Mouse (Mus musculus) cerebellum, postnatal 25 days (tissue): ENCODE data around the gene Arpp19.

Experiments used
- DNase-seq, 2 experiments: peaks; one replicate each; pipeline ENCODE4 v3.0.0; 2021; ENCODE audit warnings: mixed read lengths in 2 of 2

The Arpp19 gene

DNA sequence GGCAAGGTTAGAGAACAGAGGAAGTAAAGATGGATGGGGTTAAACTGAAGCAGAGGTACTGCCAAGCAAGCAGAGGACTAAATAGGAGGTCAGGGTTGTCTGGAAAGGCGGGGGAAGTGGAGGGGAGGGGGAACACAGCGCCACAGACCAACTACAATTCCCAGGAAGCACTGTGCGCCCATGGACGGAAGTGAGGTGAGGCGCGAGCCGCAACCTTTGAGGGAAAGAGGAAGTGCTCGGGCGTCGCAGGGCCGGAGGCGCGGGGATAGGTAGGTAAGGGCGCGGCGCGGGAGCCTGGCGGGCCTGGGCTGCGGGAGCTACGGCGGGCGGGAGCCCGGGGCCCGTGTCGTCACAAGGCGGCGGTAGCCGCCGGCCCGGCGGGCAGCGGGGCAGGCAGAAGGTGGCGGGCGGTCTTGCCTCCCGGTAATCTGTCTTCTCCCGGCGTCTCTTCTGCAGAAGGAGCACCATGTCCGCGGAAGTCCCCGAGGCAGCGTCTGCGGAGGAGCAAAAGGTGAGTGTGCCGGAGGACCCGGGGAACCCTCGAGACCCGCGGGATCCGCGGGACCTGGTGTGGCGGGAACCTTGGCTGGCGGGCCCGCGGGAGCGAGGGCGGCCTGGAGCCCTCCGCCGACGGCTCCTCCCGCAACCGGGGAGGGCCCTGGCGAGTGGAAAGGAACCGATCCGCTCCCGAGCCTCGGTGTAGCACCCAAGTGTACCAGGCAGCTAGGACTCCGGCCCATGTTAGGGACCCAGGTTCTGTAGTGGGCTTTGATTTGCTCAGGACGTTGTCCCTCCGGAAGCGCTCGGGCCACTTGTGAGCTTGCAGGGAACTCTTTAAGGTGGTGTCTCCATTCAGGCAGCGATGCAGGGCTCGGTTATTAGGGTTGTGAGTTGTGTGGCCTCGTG is at the start of gene Arpp19:
Arpp19 (plus strand) TSS at position 164 of the 906 bp plus-strand sequence.
- peak; percentile 87 to 92 for DNase-seq

DNA sequence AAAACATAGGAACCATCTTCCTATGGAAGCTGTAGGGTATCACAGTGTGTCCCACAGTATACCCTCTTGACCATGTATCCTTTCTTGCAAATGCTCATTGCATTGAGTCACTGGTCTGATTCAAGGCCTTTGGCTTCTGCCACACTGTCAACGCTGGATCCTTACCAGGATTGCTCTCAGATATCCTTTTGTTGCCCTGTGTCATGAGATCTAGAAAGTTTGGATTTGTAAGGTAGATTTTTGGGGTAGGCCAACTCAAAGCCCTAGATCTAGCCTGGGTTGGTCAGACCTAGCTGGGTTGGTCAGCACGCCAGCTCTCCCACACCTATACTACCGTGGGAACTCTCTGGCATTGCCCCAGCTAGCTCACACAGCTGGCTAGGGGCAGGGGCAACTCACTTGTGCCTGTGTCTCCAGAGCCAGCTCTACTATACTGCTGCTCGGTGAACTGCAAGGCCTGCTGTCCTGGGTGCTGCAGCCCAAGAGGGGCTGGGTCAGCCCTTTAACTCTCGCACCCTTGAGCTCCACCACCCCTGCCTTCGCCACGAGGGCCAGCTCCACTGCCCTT is 48.4 kb upstream of the Arpp19 start:
- no peak for DNase-seq

DNA sequence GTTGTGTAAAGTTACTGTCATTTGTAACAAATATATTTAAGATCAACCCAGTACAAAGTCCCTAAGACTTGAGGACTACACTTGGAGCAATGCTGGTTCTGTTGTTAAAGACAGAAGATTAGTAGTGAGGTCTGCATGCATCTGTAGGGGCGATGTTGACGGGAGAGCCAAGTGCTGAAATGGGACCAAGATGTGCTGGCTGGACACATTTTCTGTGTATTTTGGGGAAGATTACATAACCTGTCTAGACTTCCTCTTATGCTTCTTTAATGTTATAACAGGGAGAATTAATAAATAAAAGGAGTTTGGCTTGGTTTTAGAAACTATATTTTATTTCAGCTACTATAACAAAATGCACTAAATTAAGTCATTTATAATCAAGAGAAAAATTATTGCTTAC is 47.4 kb upstream of the Arpp19 start:
- no peak for DNase-seq

DNA sequence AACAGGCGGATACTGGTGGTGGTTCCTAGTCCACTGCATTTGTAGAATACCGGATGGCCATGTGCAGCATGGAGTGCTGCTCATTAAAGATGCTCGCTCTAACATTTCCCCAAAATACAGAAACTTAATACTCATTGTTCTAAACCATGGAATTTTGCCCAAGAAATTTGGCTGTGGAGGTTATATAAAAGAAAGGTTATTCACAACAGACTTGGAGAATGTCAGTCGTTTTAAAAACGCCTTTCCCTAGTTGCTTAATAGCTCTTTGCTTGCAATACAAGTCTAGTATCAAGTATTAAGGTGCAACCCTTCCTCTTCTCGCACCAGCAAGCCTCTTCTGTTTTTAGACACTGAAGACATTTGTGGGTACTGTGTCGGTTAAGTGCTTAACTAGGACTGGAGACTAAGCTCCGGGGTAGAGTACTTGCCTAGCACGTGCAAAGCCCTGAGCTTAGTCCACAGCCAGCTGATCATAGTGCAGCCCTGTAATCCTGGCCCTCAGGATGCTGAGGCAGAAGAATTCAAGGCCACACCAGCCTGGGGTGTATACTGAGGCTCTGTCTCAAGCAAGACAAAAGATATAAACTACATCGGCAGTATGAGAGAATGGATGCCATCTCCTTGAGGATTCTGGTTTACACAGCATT is 42.7 kb upstream of the Arpp19 start:
- DNase-seq, result no peak

DNA sequence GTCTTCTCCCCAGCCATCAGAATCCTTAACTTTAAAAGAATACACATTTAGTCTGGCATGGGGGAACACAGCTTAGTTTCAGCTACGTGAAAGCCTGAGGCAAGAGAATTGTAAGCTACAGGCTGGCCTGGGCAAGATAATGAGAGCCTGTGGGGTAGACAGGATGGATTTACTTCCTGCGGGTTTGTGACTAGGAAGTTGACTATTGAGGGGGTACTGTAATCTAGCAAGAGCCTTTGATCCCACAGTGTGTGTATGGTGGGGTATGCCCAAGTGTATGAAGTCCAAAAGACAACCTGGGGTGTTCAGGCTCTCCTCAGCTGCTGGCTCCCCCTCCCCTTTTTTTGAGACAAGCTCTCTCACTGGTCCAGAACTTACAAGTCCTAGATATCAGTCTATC is 41.1 kb upstream of the Arpp19 start:
- DNase-seq, result no peak

DNA sequence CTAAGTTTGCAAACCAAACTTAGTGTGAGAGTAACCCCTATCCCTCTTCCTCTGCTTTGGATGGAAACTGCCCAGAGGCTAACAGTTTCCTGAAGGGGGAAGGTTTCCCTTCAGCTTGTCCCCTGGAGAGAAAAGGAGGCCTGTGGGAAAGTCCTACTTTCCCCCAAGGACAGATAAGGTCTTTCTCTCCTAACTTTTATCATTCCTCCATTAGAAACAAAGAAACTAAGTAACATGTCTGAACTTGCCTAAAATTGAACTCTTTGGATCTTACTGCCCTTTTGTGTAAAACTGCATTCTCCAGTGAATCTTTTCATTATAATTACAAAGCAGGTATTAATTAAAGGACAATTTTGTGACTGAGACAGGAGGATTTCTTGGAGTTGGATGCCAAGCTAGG is 39.4 kb upstream of the Arpp19 start:
- no peak for DNase-seq

DNA sequence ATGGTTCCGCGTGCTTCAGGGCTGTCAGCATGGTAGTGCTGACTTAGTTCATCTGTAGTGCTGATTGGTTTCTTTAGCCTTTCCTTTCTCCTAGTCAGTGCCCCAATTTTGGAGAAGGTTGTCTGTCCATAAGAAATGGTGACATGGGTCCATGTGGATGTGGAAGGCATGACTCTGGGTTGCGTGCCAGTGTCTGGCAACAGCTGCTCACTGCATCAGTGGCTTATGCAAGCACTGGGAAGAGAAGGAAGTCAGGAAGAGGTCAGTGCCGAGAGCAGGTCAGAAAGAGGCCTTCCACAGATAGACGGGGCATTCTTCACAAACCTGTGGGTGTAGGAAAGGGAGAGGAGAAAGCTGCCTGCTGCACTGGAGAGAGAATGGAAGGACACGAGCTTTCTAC is 36.4 kb upstream of the Arpp19 start:
- no peak for DNase-seq

DNA sequence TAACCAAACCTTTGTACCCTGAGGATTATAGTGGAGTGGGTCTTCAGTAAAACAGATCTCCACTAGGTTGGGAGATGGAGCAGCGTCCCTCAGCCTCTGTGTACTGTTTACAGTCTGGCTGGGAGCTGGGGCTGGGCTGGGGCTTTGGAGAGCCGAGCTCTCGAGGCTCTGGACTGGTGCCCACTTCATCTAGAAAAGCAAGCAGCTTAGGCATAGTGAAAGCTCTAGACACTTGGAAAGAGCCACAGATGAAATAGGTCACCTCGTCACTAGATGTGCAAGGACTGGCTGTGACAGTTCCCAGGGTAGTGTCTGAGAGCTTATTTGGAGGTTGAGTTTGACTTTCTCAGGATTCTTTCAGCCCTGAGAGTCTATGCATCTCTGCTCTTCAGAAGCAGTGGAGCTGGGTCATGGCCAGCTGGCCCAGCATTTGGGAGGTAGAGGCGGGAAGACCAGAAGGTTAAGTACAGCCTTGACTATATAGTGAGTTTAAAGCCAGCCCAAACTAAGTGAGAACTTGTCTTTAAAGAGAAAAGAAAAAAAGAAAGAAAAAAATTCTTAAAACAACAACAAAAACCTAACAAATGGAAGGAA is 35.7 kb upstream of the Arpp19 start:
- peak; percentile 56 to 73 for DNase-seq

DNA sequence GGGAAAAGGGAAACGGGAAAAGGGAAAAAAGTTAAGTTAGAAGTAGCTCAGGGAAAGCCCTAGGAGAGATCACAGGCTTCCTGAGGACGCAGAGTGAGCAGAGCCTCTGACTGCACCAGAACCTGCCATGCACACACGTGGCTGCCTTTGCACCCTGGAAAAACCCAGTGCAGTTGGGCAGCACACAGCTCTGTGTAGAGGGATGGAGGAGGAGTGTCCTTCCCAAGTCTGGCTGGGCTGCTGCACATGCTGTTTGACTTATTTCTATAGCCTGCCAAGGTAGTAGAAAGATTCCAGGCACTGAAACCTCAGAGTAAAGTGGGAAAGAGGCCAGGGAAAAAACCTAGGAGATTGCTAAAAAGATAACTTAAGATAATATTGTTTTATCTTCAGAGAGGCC is 35.2 kb upstream of the Arpp19 start:
- peak in 1 of 2 experiments; percentile 41 for DNase-seq

DNA sequence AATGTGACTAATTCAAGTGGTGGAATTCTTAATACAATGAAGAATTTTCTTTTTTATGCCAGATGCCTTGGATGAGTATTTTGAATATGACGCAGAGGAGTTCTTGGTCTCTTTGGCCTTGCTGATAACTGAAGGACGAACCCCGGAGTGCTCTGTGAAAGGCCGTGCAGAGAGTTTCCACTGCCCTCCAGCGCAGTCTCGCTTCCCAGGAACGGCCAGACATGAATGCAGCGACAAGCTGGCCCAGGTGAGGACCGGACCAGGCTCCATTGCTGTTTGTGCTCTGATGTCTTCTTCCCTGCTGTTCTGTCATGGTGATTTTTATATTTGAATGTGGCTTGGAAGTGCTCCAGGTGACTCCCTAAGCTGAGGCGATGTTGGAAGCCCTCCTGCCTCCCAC is 33.2 kb upstream of the Arpp19 start:
- no peak for DNase-seq

DNA sequence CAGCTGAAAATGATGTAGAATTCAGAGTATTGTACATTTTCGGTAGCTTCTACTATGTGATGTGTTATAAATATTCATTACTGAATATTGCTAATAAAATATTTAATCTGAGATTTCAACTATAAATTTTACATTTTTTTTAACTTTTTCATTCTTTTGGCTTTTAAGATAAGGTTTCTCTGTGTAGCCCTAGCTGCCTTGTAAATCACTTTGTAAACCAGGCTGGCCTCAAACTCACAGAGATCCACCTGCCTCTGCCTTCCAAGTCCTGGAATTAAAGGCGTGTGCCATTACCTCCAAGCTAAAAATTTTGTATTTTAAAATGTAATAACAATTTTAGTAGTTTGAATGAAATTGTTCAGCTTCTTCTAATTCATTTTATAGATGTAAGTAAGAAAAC is 20.8 kb upstream of the Arpp19 start:
- DNase-seq, result no peak

DNA sequence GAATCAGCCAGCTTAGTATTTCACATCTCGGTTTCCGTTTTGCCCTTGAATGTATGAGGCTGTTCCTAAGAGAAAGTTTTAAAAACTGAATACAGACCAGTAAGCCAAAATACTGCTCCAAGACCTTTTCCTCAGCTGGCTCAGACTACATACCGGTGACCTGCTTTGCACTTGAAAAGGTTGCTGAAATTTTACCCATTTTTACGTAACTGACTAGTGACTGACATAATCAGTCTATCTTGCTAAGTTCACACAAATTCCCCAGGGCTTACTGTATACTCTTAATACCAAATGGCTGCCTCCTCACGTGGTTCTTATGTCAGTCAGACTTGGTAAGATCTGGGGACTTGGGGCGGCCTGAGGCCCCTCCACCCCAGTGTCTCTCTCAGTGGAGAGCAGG is 18.2 kb upstream of the Arpp19 start:
- no peak for DNase-seq

DNA sequence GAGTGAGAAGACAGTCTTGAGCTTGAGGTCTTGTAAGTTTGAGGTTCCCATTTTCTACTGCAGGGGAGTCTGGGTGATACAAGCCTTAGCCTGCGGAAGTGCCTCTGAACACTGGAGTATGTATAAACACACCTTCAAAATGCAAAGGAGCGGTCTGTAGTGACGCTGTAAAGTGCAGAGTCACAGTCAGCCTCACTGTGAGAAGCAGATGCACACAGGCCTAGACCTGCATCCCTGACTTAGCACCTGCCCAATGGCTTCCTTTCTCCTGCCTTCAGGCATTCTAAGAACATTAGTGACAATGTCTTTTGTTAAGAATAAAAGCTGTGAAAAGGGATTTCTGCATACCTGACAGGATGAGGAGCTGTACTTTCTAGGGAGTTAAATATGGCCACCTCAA is 17.8 kb upstream of the Arpp19 start:
- DNase-seq, result no peak

DNA sequence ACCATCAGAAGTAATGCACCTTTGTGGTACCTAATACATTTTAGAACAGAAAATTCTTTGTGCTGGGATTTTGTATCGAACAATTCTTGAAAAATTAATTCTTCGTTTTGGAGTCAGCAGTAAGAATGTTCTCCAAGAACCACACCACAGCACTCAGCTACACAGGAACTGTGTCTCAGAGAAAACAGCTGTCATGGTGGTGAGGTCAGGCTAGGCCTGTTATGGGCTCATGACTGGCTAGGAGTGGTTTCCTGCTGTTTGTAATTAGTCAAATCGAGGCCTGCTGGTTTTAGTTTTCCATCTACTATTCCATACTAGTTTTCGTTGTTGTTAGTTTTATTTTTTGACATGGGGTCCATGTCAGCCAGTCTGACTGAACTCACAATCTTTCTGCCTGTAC is 16.9 kb upstream of the Arpp19 start:
- no peak for DNase-seq

DNA sequence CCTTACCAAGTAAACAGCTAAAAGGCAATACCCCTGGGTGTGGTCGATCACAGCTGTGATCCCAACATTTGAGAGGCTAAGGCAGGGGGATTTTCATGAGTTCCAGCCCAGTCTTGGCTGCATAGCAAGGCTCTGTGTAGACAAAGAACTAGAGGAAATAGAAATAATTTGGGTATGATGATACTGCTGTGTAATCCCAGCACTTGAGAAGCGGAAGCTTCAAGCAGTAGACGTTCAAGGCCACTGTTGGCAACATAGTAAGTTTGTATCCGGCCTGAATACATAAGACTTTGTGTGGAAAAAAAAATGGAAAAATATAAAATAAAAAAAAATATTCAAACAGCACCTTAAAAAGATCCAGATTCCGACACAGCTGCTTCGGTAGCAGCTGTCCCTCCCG is 14.9 kb upstream of the Arpp19 start:
- no peak for DNase-seq

DNA sequence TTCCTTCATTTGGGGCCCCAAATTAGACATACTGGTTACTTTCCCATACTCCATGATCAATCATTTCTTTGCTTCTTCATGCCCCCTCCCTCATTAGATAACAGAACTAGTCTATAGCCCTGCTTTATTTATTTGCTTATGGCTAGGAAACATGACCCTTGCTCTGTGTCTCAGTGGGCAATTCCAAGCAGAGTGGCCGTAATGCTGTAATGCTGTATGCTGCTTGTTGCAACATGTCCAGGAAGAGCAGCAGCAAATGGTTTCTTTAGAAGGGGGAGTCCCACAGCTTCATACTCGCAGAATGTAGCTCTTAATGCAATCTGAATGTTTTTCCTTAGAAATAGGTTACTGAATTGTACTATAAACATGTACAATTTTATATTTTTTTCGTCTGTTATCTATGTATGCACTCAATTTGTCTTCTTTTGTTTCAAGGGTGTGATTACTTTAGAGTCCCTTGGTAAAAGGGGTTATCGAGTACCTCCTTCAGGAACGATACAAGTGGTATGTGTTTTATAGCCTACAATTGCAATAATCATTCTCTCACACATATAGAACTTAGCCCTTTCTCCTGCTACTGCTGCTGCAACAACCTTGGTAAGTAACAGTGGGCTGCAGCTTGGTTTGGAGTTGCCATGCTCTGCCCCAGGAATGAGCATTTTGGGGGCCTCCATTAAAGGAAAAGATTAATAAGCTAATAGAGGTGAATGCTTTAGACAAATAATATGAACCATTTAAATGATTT is 14.1 kb upstream of the Arpp19 start:
- no peak for DNase-seq

DNA sequence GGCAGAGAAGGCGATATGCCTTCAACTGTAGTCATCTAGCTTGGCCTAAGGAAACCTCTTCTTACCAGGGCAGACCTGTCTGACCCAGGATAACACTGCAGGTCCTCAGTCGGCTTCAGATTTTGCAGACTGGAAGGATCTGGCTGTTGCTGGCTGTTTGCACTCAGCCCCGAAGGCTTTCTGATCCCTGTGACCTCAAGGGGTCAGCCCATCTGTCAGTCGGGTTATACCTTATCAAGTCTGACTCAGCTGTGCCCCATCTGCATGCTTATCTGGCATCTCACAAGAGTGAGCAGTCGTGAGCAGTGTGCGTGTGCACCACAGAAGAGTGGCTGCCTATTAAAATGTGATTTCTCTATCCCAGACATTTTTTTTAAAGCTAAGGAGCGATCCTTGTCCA is 13.3 kb upstream of the Arpp19 start:
- no peak for DNase-seq

DNA sequence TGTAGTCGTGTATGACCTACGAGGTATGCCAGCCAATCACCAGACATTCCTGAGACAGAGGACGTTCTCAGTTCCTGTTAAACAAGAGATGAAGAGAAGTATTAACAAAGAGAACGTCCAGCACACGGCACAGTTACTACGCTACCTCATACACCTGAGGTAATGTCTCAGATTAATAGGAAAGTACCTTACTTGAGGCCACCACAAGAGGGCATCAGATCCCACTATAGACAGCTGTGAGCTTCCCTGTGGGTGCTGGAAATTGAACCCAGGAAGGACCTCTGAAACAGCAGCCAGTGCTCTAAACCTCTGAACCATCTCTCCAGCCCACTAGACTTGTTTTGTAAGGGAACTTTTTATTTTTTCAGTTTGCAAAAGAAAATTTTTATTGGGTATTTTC is 11.7 kb upstream of the Arpp19 start:
- no peak for DNase-seq

DNA sequence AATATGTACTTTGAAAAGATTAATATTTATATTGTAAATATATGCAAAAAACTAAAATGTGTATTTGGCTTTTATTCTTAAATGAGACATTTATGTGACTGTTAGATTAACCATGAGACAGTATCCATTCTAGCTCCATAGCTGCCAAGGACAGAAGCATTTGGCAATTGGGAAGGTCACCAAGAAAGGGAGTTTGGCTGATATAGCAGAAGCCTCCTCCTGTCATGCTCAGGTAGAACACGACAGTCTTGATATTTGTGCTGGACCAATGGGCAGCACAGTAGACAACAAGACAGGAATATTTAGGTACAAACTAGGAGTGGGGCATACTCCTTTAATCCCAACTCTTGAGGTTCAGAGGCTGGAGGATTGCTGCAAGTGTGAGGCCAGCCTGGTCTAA is 5.0 kb upstream of the Arpp19 start:
- DNase-seq, result no peak

DNA sequence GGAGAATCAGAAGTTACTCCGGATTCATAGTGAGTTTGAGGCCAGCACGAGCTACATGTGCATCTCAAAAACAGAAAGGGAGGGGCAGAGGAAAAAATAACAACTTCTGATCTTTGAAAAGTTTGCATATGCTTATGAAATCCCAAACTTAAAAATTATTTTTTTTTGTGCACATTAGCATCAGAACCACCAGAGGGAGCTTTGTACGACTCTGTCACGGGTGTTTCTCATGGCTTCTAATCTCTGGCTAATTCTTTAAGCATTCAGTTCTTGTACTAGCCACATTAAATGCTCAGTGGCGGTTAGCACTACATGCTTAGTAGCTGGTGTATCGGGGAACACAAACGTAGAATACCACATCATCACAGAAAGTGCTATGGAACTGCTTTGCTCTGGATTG is 4.3 kb upstream of the Arpp19 start:
- no peak for DNase-seq

DNA sequence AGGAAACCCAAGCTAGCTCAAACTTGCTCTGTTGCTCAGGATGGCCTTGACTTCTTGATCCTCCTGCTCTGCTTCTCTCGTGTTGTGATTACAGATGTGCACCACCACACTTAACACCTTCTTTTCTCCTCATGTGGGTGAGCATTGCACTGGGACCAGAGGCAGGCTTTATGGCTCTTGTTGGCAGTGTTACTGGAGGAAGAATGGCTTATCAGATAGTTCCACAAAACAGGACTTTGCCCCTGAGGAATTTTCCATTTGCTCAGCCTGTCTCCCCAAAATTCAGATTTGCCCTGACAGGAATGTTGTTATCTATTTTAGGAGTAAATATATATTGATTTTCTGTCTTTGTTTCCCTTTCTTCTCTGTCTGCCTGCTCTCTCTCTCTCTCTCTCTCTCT is 2.7 kb upstream of the Arpp19 start:
- DNase-seq, result no peak

DNA sequence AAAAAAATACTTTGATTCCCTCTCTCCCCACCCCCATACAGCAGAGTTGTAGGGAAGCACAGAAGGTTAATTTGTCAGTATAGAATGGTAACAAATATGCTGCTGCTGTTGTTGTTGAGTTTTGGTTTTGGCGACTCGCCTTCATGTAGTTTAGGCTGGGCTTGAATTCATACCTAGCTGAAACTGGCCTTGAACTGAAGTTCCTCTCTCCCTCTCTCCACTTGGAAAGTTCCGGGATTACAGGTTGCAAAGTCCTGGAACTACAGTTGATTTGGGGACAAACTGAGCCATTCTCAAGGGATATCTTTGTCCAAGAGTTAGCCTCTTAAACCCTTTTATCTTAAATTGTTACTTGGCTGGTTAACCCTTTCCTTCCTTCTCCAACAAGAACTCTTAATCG is 1.5 kb upstream of the Arpp19 start:
- DNase-seq, result no peak

DNA sequence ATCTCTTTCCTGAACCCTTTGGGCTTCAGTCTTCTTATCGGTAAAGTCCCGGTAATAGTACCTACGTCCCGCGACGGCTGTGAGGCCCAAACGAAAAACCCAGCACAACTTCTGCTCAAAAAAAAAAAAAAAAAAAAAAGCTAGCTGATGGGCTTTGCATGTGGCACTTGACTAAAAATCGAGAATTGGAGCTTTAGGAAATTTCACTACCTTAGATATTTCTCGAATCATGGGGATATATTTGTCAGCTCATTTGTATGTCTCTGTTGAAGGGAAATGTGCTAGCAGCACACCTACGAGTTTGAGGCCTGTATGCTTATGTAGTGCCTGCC is 909 bp downstream of the Arpp19 start:
- no peak for DNase-seq
